Mouse (Mus musculus) megakaryocyte progenitor cell, adult 5-6 weeks (primary cell): ENCODE data around the gene Acad11. TPM values are rescaled to one million over a fixed set of nuclear protein-coding genes. Genes with fewer than 3 reads are reported as not detected.

ENCODE experiments used
- ATAC-seq: replicated peaks from 2 replicates; pipeline ENCODE4 v1.8.0; 2016; ENCODE audit warnings: mild to moderate bottlenecking, moderate TSS enrichment, inconsistent platforms; ENCODE audit not compliant: poor library complexity
- total RNA-seq, 2 experiments: library from RNA; stranded (forward) in 1 of 2; stranded (reverse) in 1 of 2; fragments of 157-497, 149-512 nt in 1 of 2; fragments of 200-1000 nt in 1 of 2; gene quantifications; 2 replicates each; pipeline versions ENCODE4 v1.2.3 to v1.2.4; 2015 to 2017

Acad11 gene
- total RNA-seq, 2 experiments from 2014 or later, result 16.0 to 18.1 TPM

GRCm38 (mm10) chr9:104079379-104079778 is 16.2 kb downstream of the Acad11 start:
- ATAC-seq, result peak; percentile 98

GRCm38 (mm10) chr9:104080038-104080437 is 16.9 kb downstream of the Acad11 start:
- ATAC-seq, result no peak

- no peak for ATAC-seq
Observed at GRCm38 (mm10) chr9:104085730-104086429, 22.7 kb downstream of the Acad11 start.

- ATAC-seq, result no peak
Observed at GRCm38 (mm10) chr9:104088555-104088954, 25.4 kb downstream of the Acad11 start.

- no peak for ATAC-seq
Observed at GRCm38 (mm10) chr9:104092945-104093344, 29.8 kb downstream of the Acad11 start.

- peak; percentile 93 for ATAC-seq
Observed at GRCm38 (mm10) chr9:104098256-104098655, 35.1 kb downstream of the Acad11 start.

- no peak for ATAC-seq
Observed at GRCm38 (mm10) chr9:104099060-104099459, 35.9 kb downstream of the Acad11 start.

GRCm38 (mm10) chr9:104100822-104101221 is 37.6 kb downstream of the Acad11 start:
- no peak for ATAC-seq

- no peak for ATAC-seq
Observed at GRCm38 (mm10) chr9:104101458-104101857, 38.3 kb downstream of the Acad11 start.

- no peak for ATAC-seq
Observed at GRCm38 (mm10) chr9:104102301-104102700, 39.1 kb downstream of the Acad11 start.

GRCm38 (mm10) chr9:104102901-104103300 is 39.7 kb downstream of the Acad11 start:
- ATAC-seq, result no peak

GRCm38 (mm10) chr9:104104986-104105385 is 41.8 kb downstream of the Acad11 start:
- ATAC-seq, result no peak

GRCm38 (mm10) chr9:104106930-104107329 is 43.8 kb downstream of the Acad11 start:
- no peak for ATAC-seq

GRCm38 (mm10) chr9:104107482-104107881 is 44.3 kb downstream of the Acad11 start:
- no peak for ATAC-seq

- no peak for ATAC-seq
Observed at GRCm38 (mm10) chr9:104108571-104109143, 45.5 kb downstream of the Acad11 start.

GRCm38 (mm10) chr9:104109151-104109550 is 46.0 kb downstream of the Acad11 start:
- ATAC-seq, result no peak

- ATAC-seq, result peak; percentile 76
Observed at GRCm38 (mm10) chr9:104123101-104123500, 59.9 kb downstream of the Acad11 start.

- ATAC-seq, result no peak
Observed at GRCm38 (mm10) chr9:104123622-104124021, 60.4 kb downstream of the Acad11 start.

- ATAC-seq, result no peak
Observed at GRCm38 (mm10) chr9:104126833-104127232, 63.7 kb downstream of the Acad11 start, which contains the start of gene Ackr4. Gene Ackr4 (minus strand): TSS chr9:104126933.

GRCm38 (mm10) chr9:104128110-104128509 is 64.9 kb downstream of the Acad11 start:
- no peak for ATAC-seq

- ATAC-seq, result no peak
Observed at GRCm38 (mm10) chr9:104130141-104130755, 67.1 kb downstream of the Acad11 start.

- 0 out of 2 replicates have a peak, but pooled peaks have one; percentile 17 for ATAC-seq
Observed at GRCm38 (mm10) chr9:104140351-104140750, 77.2 kb downstream of the Acad11 start.
